Mouse (Mus musculus) layer of hippocampus, postnatal 36 days (tissue): ENCODE data around the gene D930048N14Rik. TPM values are rescaled to one million over a fixed set of nuclear protein-coding genes. Genes with fewer than 3 reads are reported as not detected.
A peak's percentile ranks its signal among the peaks of the same experiment; 100 is the strongest.
"Not testable (repeated sequence)": the region's sequence is repeated elsewhere in the genome, so short reads cannot be mapped to it uniquely, and the experiment has no call there.

Source experiments
- DNase-seq, 2 experiments: peaks; one replicate each; pipeline ENCODE4 v3.0.0; 2022
- total RNA-seq, 2 experiments: library from RNA; stranded (reverse); gene quantifications; 2 replicates each; pipeline ENCODE4 v1.2.3; 2021

The D930048N14Rik gene
- total RNA-seq, 2 experiments from 2014 or later, result 1.5 to 1.9 TPM

GRCm38 (mm10) chr11:51629651-51630314, 21.0 kb upstream of the D930048N14Rik start:
- DNase-seq, result peak; percentile 70 to 72

GRCm38 (mm10) chr11:51632130-51632753, 18.5 kb upstream of the D930048N14Rik start:
- DNase-seq, result no peak

GRCm38 (mm10) chr11:51633200-51633599, 17.6 kb upstream of the D930048N14Rik start:
- not testable (repeated sequence) for DNase-seq

GRCm38 (mm10) chr11:51633721-51634120, 17.0 kb upstream of the D930048N14Rik start:
- no peak for DNase-seq

- DNase-seq, result no peak
Observed at GRCm38 (mm10) chr11:51635127-51635524, 15.6 kb upstream of the D930048N14Rik start.

GRCm38 (mm10) chr11:51635525-51636322, 15.0 kb upstream of the D930048N14Rik start, which contains the start of gene Rmnd5b:
TSS of gene Rmnd5b (minus strand) at chr11:51635896.
- peak; percentile 93 to 95 for DNase-seq

- no peak for DNase-seq
Observed at GRCm38 (mm10) chr11:51636323-51636684, 14.4 kb upstream of the D930048N14Rik start.

GRCm38 (mm10) chr11:51637971-51638414, 12.8 kb upstream of the D930048N14Rik start:
- no peak for DNase-seq

GRCm38 (mm10) chr11:51638497-51638896, 12.3 kb upstream of the D930048N14Rik start:
- DNase-seq, result no peak

- no peak for DNase-seq
Observed at GRCm38 (mm10) chr11:51640748-51641147, 10.0 kb upstream of the D930048N14Rik start.

GRCm38 (mm10) chr11:51643202-51643601, 7.6 kb upstream of the D930048N14Rik start:
- DNase-seq, result no peak

- no peak for DNase-seq
Observed at GRCm38 (mm10) chr11:51643761-51644160, 7.0 kb upstream of the D930048N14Rik start.

- DNase-seq, result no peak
Observed at GRCm38 (mm10) chr11:51644217-51644616, 6.5 kb upstream of the D930048N14Rik start.

- no peak for DNase-seq
Observed at GRCm38 (mm10) chr11:51645293-51645692, 5.5 kb upstream of the D930048N14Rik start.

GRCm38 (mm10) chr11:51646245-51646644, 4.5 kb upstream of the D930048N14Rik start:
- DNase-seq, result no peak

- no peak for DNase-seq
Observed at GRCm38 (mm10) chr11:51646751-51647667, 3.7 kb upstream of the D930048N14Rik start.

GRCm38 (mm10) chr11:51648566-51648965, 2.2 kb upstream of the D930048N14Rik start:
- no peak for DNase-seq

- no peak for DNase-seq
Observed at GRCm38 (mm10) chr11:51649111-51649888, 1.5 kb upstream of the D930048N14Rik start.

GRCm38 (mm10) chr11:51649889-51650199, 910 bp upstream of the D930048N14Rik start:
- DNase-seq, result no peak

- no peak for DNase-seq
Observed at GRCm38 (mm10) chr11:51650261-51650660, 493 bp upstream of the D930048N14Rik start.

GRCm38 (mm10) chr11:51652889-51653418, 2.2 kb downstream of the D930048N14Rik start:
- no peak for DNase-seq
